Mouse (Mus musculus) hindbrain, embryonic 12.5 days (tissue): ENCODE measurements around the gene Calml3. TPM values are rescaled to one million over a fixed set of nuclear protein-coding genes. Genes with fewer than 3 reads are reported as not detected.

Experiments
- ATAC-seq: fragments of 200-750 bp; cut with Nextera tagmentation; 2 replicates; pipeline ENCODE4 v1.8.0; 2017; ENCODE audit warnings: moderate TSS enrichment; ENCODE audit not compliant: low FRiP score
- H3K27ac ChIP-seq: fragments of 300-500 bp; sonication (generic); 2 replicates; pipeline ENCODE4 v1.5.1; 2016; ENCODE audit warnings: mild to moderate bottlenecking
- H3K27me3 ChIP-seq: fragments of 300-500 bp; sonication (generic); 2 replicates; pipeline ENCODE4 v1.6.1; 2016; ENCODE audit warnings: mild to moderate bottlenecking
- H3K36me3 ChIP-seq: fragments of 300-500 bp; sonication (generic); 2 replicates; pipeline ENCODE4 v1.6.1; 2016; ENCODE audit warnings: mild to moderate bottlenecking
- H3K4me1 ChIP-seq: fragments of 300-500 bp; sonication (generic); 2 replicates; pipeline ENCODE4 v1.6.1; 2016
- H3K4me2 ChIP-seq: fragments of 300-500 bp; sonication (generic); replicated peaks from 2 replicates; pipeline ENCODE4 v1.6.1; 2016; ENCODE audit warnings: mild to moderate bottlenecking
- H3K4me3 ChIP-seq: fragments of 300-500 bp; sonication (generic); 2 replicates; pipeline ENCODE4 v1.5.1; 2016; ENCODE audit warnings: mild to moderate bottlenecking
- H3K9ac ChIP-seq: fragments of 300-500 bp; sonication (generic); 2 replicates; pipeline ENCODE4 v1.6.1; 2016; ENCODE audit warnings: mild to moderate bottlenecking, moderate library complexity
- H3K9me3 ChIP-seq: fragments of 300-500 bp; sonication (generic); replicated peaks from 2 replicates; pipeline ENCODE4 v1.6.1; 2016; ENCODE audit warnings: mild to moderate bottlenecking
- WGBS: fragments of 180-500 bp; shearing (Covaris S2); methylation state at CpG from one replicate; pipeline ENCODE4 v1.1.7; 2016; 5-methylcytosine and 5-hydroxymethylcytosine counted together
- polyA plus RNA-seq: library from polyadenylated mRNA; unstranded; fragments of >200 nt; fragmentation: Nextera tagmentation; extraction: Ambion mirVana; gene quantifications from 2 replicates; pipeline ENCODE4 v1.2.1, GENCODE M21; 2016

The Calml3 gene
- polyA plus RNA-seq, 1 experiment from 2014 or later: not detected

GRCm38 (mm10) chr13:3758347-3758746 is 45.8 kb downstream of the Calml3 start:
- 86% methylated on average over 2 of the region's 2 CpGs for WGBS
- Histone ChIP-seq H3K9ac (no peak overlapping the region), H3K36me3 (no peaks in the 10 kb centered on the region), H3K4me1 (no peaks in the 10 kb centered on the region), H3K4me3 (no peak overlapping the region), H3K27ac (no peak overlapping the region), H3K9me3 (no peaks in the 10 kb centered on the region), H3K4me2 (no peak overlapping the region), H3K27me3 (no peaks in the 10 kb centered on the region)
- no peak for ATAC-seq

GRCm38 (mm10) chr13:3753291-3753690 is 50.8 kb downstream of the Calml3 start:
- ATAC-seq: no peak
- no peaks in the 10 kb centered on the region for H3K4me1 ChIP-seq
- no peak overlapping the region for H3K4me3 ChIP-seq
- H3K36me3 ChIP-seq: no peaks in the 10 kb centered on the region
- no peak overlapping the region for H3K9ac ChIP-seq
- no peak overlapping the region for H3K4me2 ChIP-seq
- H3K27me3 ChIP-seq: no peaks in the 10 kb centered on the region
- no peak overlapping the region for H3K27ac ChIP-seq
- 85% methylated on average over 2 of the region's 2 CpGs for WGBS
- no peaks in the 10 kb centered on the region for H3K9me3 ChIP-seq

Other genes starting within 250 kb of the Calml3 start
- 28.6 and 29.4 TPM in 2 replicates for gene Fam208b, start 193.2 kb downstream of the Calml3 start, polyA plus RNA-seq
- gene Asb13, start 170.3 kb downstream of the Calml3 start, polyA plus RNA-seq: 11.4 and 12.9 TPM in 2 replicates
- not detected in 2 replicates for gene Calm4, start 33.4 kb upstream of the Calml3 start, polyA plus RNA-seq
- gene Calm5, start 49.9 kb upstream of the Calml3 start, polyA plus RNA-seq: not detected in 2 replicates
- 38.0 and 56.8 TPM in 2 replicates for gene Net1, start 113.9 kb upstream of the Calml3 start, polyA plus RNA-seq
- gene Tubal3, start 114.0 kb upstream of the Calml3 start, polyA plus RNA-seq: not detected in 2 replicates
- gene Ucn3, start 141.0 kb upstream of the Calml3 start, polyA plus RNA-seq: not detected in 2 replicates
- 0.25 and 0.34 TPM in 2 replicates for gene Akr1c14, start 244.7 kb upstream of the Calml3 start, polyA plus RNA-seq